Mouse (Mus musculus) cerebellum, adult 2 months (tissue): Measurements from ENCODE around the gene Rhov.

Experiments used
- CTCF ChIP-seq: fragments of 200-500 bp; IDR thresholded peaks from 2 replicates; pipeline ENCODE4 v1.5.1; 2011; ENCODE audit warnings: low read depth, mild to moderate bottlenecking, control low read depth, low read length, moderate library complexity, borderline replicate concordance; ENCODE audit not compliant: insufficient read depth
- POLR2A ChIP-seq: fragments of 200-500 bp; IDR thresholded peaks from 2 replicates; pipeline ENCODE4 v1.6.1; 2011; ENCODE audit warnings: low read length, control low read depth, borderline replicate concordance; ENCODE audit not compliant: insufficient read depth

DNA sequence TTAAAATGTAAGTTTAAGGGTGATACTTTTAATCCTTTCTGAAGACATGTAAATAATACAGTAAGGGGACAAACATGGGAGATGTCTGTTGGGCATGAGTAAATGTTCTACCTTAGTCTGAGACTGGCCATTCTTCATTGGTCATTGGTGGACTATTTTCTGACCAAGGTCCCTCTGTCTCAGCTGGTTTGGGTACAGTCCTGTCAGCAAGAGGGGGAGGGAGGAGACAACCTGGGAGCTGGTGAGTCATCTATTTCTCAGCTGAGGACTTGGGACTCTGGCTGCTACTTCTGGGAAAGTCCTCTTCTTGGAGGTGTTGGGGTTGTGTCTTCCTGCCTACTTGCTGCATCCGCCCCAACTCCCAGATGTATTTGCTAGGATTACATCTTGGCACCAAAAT is 3.1 kb upstream of the Rhov start:
- no peak for TF ChIP-seq CTCF
- no peak for TF ChIP-seq POLR2A
